Mouse (Mus musculus) frontal cortex, postnatal 36 days (tissue): ENCODE measurements around the gene Dap.
A peak's percentile ranks its signal among the peaks of the same experiment; 100 is the strongest.

ENCODE experiments used
- DNase-seq, 2 experiments: peaks; one replicate each; pipeline ENCODE4 v3.0.0; 2022; ENCODE audit warnings: low spot score in 2 of 2

Gene Dap

GRCm38 (mm10) chr15:31302293-31302990 is 78.3 kb downstream of the Dap start:
- DNase-seq = no peak

DNA sequence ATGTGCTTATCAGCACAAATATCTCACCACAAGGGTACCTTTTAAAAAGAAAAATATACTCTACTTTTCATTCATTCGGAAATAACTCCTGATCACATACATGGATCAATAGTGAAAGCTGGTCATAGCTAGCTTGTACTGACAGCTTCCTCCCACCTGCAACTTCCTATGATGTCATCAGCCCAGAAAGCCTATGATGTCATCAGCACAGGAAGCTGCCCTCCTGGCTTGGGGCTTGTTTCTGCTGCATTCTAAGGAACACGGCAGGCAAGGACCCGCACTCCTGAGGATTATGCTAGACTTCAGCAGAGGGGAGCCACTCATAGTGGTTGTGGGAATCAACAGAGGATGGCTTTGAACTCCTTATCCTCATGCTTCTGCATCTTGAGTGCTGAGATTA is 80.2 kb downstream of the Dap start:
- DNase-seq = no peak

DNA sequence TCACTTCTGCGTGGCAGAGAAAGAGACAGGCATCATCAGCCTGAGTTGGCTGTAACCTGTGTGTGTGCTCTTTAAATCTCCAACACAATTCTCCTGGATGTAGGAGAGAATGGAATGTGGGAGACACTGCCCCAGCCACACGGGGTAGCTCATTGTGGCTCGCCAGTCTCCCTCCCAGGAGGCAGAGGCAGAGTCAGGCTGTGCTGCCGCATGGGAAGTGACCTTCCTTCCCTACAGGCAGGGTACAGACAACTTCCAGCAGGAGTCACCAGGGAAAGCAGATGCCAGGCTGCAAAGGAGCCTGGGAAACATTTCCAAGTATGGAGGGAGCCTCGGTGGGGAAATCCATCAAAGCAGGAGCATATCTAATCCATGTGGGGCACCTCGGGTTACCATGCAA is 81.1 kb downstream of the Dap start:
- DNase-seq = no peak

- no peak for DNase-seq
These were observed 82.6 kb downstream of the Dap start for GRCm38 (mm10) chr15:31306726-31307125.

DNA sequence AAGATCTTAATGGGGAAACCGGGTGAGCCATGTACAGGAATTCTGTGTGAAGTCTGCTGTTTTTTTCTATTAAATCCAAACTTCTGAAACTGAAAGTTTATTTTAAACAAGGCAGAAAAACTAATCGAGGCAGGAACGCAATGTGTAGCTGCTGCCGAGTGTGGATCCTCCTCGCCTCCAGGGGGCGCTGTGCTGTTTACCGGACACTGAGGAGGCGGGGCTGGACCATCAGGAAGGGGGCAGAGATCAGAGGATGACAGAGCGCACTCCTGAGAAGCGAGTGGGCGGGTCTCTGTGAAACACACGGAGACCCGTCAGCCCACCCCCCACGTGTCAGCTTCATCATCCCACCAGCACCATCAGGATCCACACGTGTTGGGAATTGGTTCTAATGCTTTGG is 85.4 kb downstream of the Dap start:
- no peak for DNase-seq

DNA sequence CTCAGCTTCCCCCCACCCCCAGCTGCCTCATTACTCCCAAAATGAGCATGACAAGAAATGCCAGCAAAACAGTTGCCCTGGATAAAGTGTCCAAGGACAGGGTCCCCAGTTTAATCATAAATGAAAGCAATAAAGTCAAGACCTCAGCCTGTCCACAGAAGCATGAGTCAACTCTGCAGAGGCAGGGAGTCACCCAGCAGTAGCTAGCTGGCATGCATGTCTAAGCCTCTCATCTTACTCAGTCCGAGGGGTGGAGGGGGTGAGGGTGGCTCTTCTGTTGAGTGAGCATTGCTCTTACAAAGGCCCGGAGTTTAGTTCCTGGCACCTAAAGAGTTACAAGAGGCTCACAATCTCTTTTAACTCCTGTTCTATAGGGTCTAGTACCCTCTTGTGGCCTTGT is 87.9 kb downstream of the Dap start:
- no peak for DNase-seq

GRCm38 (mm10) chr15:31315630-31316231 is 91.6 kb downstream of the Dap start:
- peak; percentile 82 to 87 for DNase-seq

- no peak for DNase-seq
These were observed 93.1 kb downstream of the Dap start for GRCm38 (mm10) chr15:31317056-31317805.

DNA sequence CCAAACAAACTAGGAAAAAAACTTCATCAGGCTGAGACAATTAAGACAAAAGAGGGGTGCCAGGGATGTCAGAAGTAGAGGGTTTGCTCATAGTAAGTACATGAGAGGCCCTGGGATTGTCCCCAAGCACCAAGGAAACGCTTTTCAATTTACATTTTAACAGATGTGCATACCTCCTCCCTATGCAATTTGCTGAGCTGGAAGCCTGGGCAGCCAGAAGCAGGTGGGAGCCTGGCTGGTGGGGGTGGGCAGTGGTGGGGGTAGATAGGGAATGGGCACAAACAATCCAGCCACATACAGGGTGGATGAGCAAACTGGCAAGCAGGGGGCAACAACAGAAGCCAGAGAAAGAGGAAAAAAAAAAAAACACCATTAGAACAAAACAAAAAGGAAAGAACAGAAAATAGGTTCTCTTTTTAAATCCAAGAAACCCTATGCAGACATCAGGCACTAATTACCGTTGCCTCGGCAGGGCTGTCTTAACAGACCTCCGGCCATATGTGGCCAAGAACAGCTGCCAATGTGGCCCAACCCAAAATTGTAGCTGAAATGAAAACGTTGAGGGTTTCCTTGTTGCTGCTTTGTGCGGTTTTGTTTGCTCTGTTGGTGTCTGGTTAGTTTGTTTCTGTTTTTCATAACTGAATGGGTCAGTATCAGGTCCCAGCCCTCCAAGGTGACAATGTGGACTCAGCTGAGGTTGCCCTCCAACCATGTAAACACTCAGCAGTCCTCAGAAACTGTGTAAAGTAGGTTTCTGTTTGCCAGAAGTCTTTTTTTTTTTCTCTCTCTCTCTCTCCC is 94.2 kb downstream of the Dap start:
- DNase-seq = no peak

DNA sequence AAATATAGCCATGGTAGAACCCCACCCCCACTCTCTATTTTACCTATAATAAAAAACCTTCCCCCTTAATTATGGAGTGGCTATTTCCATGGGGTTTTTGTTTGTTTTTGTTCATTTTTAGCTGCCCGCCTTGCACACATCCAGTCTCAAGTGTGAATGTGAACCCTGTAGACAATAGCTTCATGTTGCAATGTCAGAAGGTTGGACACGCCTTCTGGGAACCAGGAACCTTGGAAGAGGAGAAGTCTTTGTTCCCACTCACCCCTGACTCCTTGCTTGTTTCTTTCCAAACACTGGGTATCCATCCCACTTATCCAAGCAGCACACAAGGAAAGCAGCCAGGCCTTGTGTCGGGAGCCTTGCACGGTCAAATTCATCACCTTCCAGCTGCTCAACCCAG is 94.9 kb downstream of the Dap start:
- DNase-seq = no peak

DNA sequence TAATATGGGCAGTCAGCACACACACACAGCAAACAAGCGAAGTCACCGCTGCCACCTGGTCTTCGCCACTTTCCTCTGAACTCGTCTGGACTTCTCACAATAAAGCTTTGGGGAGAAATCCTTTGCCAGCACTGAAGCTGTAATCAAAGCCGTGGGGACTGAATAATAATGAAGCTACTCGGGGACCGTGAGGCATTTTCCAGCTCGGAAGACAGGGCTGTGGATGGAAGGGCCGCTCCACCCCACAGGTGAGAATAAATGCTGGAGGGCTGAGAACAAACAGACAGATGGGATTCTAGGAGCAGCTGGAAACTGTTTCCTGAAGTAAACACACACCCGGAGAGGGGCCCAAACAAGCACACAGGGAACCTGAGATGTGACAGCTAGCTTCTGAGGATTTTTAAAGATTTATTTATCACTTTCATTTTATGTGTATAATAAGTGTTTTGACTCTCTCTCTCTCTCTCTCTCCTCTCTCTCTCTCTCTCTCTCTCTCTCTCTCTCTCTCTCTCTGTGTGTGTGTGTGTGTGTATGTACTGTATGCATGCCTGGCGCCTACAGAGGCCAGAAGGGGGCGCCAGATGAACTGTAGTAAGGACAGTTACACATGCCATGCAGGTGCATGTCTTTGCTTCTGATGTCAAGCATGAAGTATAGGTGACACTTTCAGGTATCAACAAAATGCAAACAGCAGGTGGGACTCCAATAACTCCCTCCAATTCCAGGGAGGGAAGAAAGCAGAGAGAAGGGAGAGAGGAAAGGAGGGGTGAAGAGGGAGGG is 96.7 kb downstream of the Dap start:
- DNase-seq = no peak

GRCm38 (mm10) chr15:31323684-31324083 is 99.6 kb downstream of the Dap start:
- no peak for DNase-seq
